Mouse (Mus musculus) ES-E14 (cell line): ENCODE measurements around the gene Fignl1.

Experiments used
- CHD2 ChIP-seq: IDR thresholded peaks from 2 replicates; pipeline ENCODE4 v1.6.1; 2014; ENCODE audit warnings: mild to moderate bottlenecking, low read depth, low read length, inconsistent platforms
- HCFC1 ChIP-seq: IDR thresholded peaks from 2 replicates; pipeline ENCODE4 v1.6.1; 2012; ENCODE audit warnings: low read length, inconsistent platforms, borderline replicate concordance; ENCODE audit not compliant: insufficient read depth
- ZC3H11A ChIP-seq: IDR thresholded peaks from 2 replicates; pipeline ENCODE4 v1.6.1; 2012; ENCODE audit warnings: low read depth, mild to moderate bottlenecking, inconsistent platforms, low read length, borderline replicate concordance

DNA sequence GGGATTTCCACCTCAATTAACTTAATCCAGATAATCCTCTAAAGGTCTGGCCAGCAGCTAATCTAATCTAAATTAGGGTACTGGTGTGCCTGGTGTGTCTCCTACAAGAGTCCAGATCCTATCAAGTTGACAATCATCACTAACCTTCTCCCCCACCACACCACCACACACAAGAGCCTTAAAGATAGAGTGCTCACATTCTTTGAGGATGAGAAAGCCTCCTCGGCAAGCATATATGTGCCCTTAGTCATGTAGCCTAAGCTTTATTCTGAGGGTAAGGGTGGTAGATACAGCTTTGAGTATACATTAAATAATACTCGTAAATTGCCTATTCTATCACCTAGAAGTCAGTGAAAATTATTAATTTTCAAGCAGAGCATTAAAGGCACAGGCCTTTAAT is 32.0 kb upstream of the Fignl1 start:
- TF ChIP-seq HCFC1, result no peak
- TF ChIP-seq CHD2, result no peak
- TF ChIP-seq ZC3H11A, result no peak
